Mouse (Mus musculus): ENCODE results near the gene Zfp691.

DNA sequence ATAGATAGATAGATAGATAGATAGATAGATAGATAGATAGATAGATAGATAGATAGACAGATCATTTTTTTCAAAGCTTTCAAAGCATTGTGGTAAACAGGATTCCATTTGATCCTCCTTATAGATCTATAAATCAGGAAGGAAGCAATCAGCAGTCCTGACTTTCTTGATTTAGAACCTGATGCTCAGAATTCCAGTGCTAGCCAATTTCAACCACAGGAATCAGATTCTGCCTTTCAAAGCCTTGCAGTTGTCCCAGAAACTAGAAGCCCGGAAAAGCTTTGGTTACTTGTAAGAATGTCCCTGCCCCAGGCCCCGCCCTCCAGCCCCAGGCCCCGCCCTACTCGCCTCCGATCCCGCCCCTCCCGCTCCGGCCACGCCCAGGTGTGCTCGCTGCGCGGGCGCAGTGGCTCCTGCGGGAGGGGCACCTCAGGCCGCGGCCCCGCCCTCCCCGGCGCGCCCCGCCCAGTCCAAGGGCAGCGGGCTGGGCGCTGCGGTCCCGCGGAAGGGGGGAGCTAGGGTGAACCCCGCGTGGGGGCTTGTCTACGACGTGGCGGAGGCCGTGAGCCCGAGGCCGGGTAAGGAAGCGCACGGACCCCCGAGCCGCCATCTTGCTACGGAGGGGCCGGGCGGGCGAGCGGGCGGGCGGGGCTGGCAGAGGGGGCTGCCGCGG lies 21.1 kb upstream of the Zfp691 start, which contains the start of gene Svbp:
- TF ChIP-seq CTCF (IDR thresholded peaks at IDR 0.05; ENCODE audit: control insufficient read depth, insufficient read depth, low read length) (no peak), POLR2A (IDR thresholded peaks at IDR 0.05; ENCODE audit: borderline replicate concordance, control insufficient read depth, low read depth, low read length) (peak; percentile 49; the same call in 1 of the 2 replicates)
